Mouse (Mus musculus) kidney, postnatal 0 days (tissue): ENCODE measurements around the gene Gm8922. TPM values are rescaled to one million over a fixed set of nuclear protein-coding genes. Genes with fewer than 3 reads are reported as not detected.
"Not testable (repeated sequence)": the region's sequence is repeated elsewhere in the genome, so short reads cannot be mapped to it uniquely, and the experiment has no call there.

Experiments used
- ATAC-seq: fragments of 200-750 bp; cut with Nextera tagmentation; replicated peaks from 2 replicates; pipeline ENCODE4 v1.8.0; 2017; ENCODE audit warnings: low read depth, moderate number of reproducible peaks, moderate TSS enrichment, moderate library complexity; ENCODE audit not compliant: low FRiP score
- DNase-seq: peaks from one replicate; pipeline ENCODE4 v3.0.0-alpha.2; 2016; ENCODE audit warnings: low spot score
- H3K27ac ChIP-seq: fragments of 300-500 bp; sonication (generic); 2 replicates; pipeline ENCODE4 v1.5.1; 2014; ENCODE audit warnings: mild to moderate bottlenecking
- H3K27me3 ChIP-seq: fragments of 300-500 bp; sonication (generic); 2 replicates; pipeline ENCODE4 v1.6.1; 2014; ENCODE audit warnings: low read length, mixed read lengths; ENCODE audit not compliant: insufficient read depth
- H3K36me3 ChIP-seq: fragments of 300-500 bp; sonication (generic); 2 replicates; pipeline ENCODE4 v1.6.1; 2014; ENCODE audit warnings: low read length, mixed read lengths; ENCODE audit not compliant: insufficient read depth
- H3K4me1 ChIP-seq: fragments of 300-500 bp; sonication (generic); replicated peaks from 2 replicates; pipeline ENCODE4 v1.6.1; 2014; ENCODE audit warnings: antibody characterized with exemption, low read length, mixed read lengths; ENCODE audit not compliant: insufficient read depth
- H3K4me2 ChIP-seq: fragments of 300-500 bp; sonication (generic); 2 replicates; pipeline ENCODE4 v1.6.1; 2014; ENCODE audit warnings: mild to moderate bottlenecking, low read length, moderate library complexity, mixed read lengths
- H3K4me3 ChIP-seq: fragments of 300-500 bp; sonication (generic); replicated peaks from 2 replicates; pipeline ENCODE4 v1.5.1; 2014; ENCODE audit warnings: low read depth, low read length
- H3K9ac ChIP-seq: fragments of 300-500 bp; sonication (generic); 2 replicates; pipeline ENCODE4 v1.6.1; 2014; ENCODE audit warnings: low read depth, low read length
- H3K9me3 ChIP-seq: fragments of 300-500 bp; sonication (generic); replicated peaks from 2 replicates; pipeline ENCODE4 v1.6.1; 2016; ENCODE audit warnings: low read length, inconsistent platforms, mixed read lengths
- WGBS: fragments of 180-500 bp; shearing (Covaris S2); extraction: QIAGEN DNeasy Blood & Tissue Kit; methylation state at CpG from one replicate; pipeline ENCODE4 v1.1.7; 2014; 5-methylcytosine and 5-hydroxymethylcytosine counted together
- polyA plus RNA-seq: library from polyadenylated mRNA; unstranded; fragments of >200 nt; fragmentation: Nextera tagmentation; extraction: Ambion mirVana; gene quantifications from 2 replicates; pipeline ENCODE4 v1.2.1, GENCODE M21; 2015

The Gm8922 gene
- not detected in 2 replicates for polyA plus RNA-seq

DNA sequence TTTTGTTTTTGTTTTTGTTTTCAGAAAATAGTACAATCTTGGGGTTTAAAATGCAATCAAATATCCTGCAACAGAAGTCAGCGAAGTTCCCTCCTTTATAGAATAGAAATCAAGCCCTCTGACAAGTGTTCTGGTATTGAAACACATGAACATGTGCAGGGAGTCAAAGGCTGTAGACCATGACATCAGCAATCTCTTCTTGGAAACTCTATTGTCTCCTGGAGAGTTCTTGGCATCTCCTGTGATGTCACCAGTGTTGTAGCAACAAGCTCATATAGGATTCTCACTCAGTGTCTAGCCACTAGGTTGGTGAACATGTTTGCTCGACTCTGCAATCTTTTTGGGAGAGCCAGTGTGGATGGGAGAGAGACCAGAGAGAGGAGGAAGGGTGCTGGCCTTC lies at the start of gene Gm8922:
Gene Gm8922, plus strand, starts transcription at position 301 of the 400 bp plus-strand sequence.
- not testable (repeated sequence) for DNase-seq, H3K27ac ChIP-seq, H3K9ac ChIP-seq, ATAC-seq, H3K36me3 ChIP-seq, H3K4me1 ChIP-seq, H3K4me2 ChIP-seq, H3K9me3 ChIP-seq, H3K27me3 ChIP-seq, H3K4me3 ChIP-seq
- WGBS = no CpG with 5 or more reads among the region's 2 CpGs

Other genes with a start within 250 kb of the Gm8922 start
- gene Gm8906, start 179.3 kb upstream of the Gm8922 start, polyA plus RNA-seq = not detected in 2 replicates
- gene Gm6460, start 87.0 kb upstream of the Gm8922 start, polyA plus RNA-seq = not detected in 2 replicates
- not detected in 2 replicates for gene Gm8926, start 88.6 kb downstream of the Gm8922 start, polyA plus RNA-seq
- gene Gm6465, start 163.6 kb downstream of the Gm8922 start, polyA plus RNA-seq = not detected in 2 replicates
- gene 4933402N22Rik, start 236.1 kb downstream of the Gm8922 start, polyA plus RNA-seq = not detected in 2 replicates